Mouse (Mus musculus) kidney, adult 9 months (tissue): ENCODE results near the gene Hsf5.

Experiments used
- DNase-seq: peaks from one replicate; pipeline ENCODE4 v3.0.0; 2022

Gene Hsf5

DNA sequence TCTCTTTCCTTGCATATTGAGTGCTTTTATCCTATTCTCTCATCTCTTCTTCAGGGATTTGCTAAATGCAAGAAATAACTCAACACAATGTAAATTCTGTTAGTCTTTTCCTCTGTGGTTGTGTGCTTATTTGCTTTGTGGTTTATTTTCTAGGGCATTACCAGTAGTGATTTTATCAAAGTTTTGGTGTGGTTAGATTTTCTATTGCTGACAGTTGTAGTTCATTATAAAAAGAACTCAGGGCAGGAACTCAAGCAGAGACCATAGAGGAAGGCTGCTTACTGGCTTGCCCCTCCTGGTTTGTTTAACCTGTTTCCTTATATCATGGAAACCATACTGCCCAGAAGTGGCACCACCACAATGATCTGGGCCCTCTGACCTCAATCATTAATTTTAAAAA is 25.9 kb downstream of the Hsf5 start:
- DNase-seq: no peak

DNA sequence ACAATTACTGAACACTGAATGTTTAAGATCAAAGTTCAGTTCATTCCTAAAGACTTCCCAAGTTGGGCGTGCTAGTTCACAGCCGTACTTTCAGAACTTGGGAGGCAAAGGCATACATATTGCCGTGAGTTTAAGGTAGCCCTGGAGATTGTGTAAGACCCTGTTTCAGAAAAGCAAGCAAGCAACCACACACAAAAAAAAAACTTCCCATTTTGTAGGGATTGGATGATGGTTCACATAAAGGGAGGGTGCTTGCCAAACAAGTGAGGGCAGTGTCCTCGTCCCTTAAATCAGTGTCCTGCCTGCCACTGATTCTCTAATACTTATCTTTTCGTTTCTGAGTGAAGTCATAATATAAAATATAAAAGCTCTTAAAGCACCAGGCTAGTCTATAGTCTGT is 37.7 kb downstream of the Hsf5 start:
- no peak for DNase-seq

DNA sequence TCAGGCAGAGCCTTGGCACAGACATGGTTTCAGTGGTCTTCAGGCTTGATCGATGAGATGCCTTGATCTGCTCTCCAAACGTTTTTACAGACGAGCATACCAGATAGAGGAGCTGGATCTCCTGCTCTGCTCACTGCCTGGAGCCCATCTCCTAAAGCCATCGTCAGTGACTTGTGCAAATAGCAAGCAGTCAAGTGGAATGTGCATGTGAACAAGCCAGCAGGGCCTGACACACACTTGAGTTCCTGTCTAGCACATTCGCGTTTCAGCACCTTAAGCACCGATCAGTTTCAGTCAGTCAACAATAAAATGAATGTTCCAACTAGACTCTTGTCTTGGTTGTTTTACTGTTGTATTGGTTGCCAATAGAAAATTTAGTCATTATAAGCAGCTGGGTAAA is 42.3 kb downstream of the Hsf5 start:
- no peak for DNase-seq

DNA sequence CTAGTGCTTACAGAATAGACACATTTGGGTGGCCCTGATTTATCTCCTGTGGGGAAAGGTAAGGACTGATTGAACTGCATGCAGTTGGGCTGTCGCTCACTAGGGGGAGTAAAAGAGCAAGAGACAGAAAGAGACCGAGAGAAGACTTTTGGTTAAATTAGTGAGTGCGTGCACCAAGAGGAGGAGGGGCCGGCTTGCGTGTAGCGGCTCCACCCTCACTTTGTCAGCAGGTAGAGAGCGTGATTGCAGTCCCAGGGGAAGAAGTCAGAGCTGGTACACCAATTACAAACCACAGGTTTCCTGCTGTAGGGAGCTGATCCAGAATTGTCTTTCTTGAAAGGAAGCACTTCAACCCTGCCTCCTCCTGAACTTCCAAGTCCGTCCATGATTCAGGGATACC is 45.4 kb downstream of the Hsf5 start, which contains the start of gene Rnf43:
Gene Rnf43, plus strand, starts transcription at position 316 of the 400 bp plus-strand sequence.
- DNase-seq: peak; percentile 96

DNA sequence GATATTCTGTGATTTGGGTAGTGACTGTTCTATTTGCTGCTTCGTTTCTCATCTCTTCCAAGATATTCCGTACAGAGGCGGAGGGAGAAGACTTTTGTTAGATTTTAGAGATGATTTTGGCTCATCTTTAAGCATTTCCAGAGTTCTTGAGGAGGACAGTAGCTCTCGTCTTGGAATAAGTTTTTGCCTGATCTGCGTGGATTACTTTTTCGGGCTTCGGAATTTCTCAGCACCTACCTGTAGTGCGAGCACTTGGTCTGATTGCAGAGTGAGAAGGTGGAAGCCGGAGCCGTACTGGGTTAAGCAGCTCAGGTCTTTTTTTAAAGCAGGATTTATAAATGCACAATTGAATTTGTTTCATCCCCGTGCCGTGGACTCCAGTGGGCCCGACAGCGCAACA is 45.9 kb downstream of the Hsf5 start:
- no peak for DNase-seq

DNA sequence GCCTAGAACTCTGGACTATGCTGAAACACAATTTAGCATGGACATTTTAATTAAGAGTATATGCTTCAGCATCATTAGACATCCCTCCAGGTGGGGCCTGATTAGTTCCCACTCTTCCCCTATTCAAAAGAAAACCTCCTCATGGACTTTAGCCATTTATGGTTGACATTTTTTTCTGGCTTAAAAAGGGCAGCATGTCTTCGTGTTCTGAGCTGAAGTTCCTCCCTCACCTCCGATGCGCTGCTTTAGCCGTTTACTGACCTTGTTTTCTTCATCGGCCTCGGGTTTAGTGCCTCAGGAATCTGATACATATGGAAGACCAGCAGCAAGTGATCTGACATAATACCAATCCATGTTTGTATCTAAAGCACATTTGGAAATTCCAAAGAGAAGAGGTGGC is 47.0 kb downstream of the Hsf5 start:
- no peak for DNase-seq

DNA sequence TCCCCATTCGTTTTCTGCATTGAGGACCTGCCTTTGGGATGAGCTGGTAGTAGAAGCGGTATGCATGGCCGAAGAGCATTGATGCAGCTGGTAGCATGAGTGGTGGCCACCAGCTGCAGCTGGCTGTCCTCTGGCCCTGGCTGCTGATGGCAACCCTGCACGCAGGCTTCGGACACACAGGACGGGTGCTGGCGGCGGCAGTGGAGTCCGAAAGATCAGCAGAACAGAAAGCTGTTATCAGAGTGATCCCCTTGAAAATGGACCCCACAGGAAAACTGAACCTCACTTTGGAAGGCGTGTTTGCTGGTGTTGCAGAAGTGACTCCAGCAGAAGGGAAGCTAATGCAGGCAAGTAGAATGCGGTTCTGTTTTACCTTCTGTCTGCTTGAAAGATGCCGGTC is 47.6 kb downstream of the Hsf5 start:
- DNase-seq: peak; percentile 18

DNA sequence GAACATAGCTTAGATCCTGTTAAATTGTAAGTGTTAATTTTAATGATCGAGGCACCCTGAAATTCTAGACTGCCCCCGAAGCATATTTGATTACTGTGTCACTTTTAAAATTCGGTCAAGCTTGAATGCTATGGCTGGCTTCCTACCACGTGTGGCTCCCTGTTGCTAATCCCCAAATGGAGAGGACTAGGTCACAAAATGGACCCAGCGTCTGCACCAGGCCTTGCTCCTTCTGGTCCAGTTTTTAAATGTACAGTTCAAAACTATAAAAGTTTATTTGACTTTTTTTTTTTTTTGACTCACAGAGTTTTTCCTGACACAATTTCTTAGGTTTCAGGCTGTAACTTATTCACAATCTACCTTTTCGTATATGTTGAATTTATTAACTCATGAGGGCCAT is 48.3 kb downstream of the Hsf5 start:
- DNase-seq: peak; percentile 30

DNA sequence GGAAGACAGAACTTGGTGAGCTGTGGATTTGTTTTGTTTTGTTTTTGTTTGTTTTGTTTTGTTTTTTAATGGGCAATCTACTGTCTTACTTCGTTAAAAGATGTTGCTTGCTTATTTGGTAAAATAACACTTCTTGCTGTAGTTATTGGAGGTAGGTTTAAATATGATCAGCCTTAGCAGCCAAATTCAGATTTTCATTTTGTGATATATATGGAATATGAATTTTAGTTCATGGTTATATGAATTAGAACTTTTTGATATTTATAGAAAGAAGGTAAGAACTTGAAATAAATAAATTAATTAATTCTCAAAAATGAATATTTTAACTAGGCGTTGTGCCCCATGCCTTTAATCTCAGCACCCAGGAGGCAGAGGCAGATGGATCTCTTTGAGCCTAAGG is 48.7 kb downstream of the Hsf5 start:
- no peak for DNase-seq

DNA sequence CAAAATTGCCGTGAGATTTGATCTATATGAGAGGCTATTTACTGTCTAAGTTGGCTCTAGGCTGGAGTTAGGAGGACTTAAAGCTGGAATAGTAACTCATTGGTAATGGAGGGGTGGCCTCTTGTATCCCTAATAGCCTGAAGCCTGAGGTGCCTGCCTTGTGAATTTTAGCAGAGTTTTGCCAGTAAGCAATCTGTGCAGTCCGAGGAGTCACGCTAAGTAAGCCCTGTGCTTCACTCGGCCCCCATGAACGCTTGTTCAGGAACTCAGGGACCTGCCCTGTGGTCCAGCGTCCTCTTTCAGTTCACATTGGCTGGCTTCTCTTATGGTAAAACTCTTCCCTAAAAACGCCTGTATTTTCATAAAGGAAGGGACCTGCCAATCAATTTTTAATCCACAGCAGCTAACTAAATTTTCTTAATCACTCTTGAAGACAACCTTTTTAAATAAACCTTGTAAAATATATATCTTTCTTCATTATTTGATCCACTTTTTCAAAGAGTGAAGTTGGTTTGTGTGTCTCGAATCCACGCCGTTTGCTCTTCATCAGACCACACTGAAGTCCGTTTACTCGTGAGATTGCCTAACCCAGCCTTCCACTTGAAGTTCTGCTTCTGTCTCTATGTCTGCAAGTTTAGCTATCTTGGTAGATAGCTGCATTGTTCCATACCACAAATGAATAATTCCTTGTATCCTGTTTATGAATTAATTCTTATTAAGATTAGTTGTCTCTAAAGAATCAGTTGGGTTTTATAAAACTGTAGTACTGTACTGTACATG is 49.5 kb downstream of the Hsf5 start:
- no peak for DNase-seq

DNA sequence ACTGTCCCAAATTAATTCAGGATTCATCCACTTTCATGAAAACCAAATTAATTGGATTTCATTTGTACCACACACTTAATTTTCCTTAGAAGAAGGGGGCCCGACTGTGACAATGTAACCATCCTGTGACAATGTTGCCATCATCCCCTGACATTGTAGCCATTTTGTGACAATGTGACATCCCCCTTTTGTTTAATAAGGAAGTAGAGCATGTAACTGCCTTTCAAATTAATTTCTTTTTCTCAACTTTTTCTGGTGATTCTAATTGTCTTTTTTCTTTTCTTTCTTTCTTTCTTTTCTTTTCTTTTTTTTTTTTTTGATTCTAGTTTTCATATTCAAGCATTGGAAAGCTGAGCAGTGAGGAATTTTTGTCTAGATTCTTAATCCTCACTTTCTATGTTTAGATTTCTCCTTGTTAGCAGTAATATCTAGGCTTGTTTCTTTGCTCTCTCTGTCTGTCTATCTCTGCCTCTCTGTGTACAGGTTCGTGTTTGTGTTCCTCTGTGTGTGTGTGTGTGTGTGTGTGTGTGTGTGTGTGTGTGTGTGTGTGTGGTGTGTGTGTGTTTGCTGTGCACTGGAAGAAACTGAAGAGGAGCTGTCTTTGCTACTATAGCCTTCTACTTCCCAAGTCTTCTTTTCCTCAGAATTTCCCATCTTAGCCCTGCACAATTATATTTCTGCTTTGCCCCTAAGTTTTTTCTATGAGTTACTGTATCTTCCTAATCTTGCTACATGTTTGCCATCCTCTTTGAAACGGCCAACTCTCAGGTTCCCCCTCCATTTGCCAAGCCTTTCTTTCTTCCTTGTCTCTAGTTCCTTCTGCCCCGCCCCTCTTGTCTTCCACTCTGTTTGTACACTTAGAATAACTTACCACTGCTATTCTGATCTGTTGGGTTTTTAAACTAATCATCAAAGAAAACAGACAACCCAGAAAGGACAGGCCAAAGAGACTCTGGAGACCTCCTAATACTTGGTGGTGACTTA is 50.4 kb downstream of the Hsf5 start:
- DNase-seq: no peak

DNA sequence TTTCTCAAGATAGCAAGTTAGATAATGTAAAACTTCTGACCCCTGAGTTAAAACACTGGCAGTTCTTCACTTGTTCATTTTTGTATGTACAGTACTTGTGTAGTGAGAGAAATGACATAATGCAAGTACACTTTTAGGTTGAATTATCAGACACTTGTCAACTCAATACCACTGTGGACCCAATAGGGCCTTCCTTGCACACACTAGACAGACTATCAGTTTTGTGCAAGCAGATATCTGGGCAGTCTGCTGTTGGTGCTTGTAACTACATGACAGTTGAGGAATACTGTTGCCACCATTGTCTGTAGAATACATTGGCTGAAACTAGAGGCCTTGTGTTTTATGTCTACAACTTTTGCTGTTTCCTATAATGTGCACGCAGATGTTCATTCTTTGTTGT is 56.3 kb downstream of the Hsf5 start:
- DNase-seq: no peak

DNA sequence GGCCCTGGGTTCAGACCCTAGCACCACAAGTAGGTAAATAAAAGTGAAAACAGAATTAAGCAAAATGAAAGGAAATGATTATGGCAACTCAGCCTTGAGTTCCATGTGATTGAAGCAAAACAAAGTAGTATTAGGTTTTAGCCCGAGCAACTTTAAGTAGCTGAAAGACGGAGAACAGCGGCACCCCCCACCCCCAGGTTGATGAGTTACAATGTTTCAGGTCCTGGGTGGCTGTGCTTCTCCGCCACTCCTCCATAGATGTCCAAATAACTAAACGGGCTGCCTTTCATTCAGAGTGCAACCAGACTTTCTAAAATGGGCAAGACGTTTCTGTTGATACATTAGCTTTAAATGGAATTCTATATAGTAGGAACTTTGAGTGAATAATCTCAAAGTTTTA is 58.6 kb downstream of the Hsf5 start:
- DNase-seq: no peak

DNA sequence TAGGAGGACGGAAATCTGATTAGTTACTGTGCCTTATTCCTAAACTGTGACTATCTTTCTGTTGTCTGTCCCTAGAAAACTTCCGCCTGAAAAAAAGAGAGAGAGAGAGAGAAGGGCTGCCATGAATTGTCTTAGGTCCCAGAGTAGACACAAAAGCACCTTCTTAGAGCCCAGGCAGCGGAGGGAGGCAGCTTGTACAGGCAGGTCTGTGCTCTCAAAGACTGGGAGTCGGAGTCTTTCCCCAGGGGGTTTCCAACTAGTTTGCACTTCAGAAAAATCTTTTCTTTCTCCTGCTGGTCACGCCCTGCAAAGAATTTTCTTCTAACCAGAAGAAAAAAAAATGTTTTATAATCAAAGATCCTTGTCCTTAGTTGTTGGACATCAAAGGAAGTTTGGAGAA is 60.8 kb downstream of the Hsf5 start:
- DNase-seq: no peak

DNA sequence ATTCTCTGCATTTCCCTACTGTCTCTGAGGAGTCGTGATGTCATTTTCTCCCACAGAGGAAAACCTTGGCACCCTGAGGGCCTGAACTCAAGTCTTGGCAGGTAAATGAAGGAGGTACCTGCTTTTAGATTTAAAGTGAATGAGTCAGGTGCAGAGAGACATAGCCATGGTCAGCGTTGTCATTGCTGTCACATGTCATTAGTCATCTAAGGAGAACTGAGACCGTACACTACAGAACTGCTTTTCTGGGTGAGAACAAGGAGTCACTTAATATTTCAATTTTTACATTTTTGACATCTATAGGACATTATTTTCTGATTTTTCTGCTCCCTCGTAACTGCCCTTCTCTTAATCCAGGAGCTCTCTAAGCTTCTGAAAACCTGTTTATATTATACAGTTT is 61.6 kb downstream of the Hsf5 start:
- DNase-seq: no peak

DNA sequence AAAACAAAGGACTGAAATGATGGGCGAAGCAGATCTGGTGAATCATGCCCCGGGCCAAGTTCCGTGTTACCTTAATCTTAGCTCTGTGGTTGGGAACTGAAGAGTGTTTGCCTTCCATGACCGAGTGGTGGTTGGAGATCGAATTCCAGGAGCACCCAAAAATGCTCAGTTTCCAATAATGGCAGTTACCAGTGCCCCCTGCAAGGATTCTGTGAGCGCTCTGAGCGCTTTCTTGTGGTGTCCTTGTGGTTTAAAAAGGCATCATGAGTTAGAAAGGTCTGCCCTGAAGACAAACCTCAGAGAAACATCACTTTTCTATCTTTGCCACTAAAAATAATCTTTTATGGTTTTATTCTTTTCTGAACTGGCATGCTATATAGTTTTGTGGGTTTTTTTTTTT is 62.0 kb downstream of the Hsf5 start:
- no peak for DNase-seq

DNA sequence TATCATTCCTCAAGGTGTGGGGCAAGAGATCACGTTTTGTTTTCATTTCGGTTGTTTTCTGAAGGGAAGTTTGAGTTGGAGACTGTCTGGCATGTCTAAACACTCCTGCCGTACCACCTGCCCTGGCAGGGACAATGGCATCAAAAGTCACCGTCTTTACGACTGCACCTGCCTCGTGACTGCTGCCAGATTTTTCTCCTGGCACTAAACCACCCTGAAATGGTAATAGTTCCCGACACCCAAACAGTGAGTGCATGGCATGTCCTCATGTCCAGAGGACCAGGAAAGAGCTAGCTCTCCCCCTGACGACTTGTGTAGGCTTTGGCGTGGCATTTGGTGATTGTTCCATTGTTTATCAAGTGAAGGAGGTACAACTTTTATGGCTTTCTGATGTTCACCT is 63.8 kb downstream of the Hsf5 start:
- no peak for DNase-seq

DNA sequence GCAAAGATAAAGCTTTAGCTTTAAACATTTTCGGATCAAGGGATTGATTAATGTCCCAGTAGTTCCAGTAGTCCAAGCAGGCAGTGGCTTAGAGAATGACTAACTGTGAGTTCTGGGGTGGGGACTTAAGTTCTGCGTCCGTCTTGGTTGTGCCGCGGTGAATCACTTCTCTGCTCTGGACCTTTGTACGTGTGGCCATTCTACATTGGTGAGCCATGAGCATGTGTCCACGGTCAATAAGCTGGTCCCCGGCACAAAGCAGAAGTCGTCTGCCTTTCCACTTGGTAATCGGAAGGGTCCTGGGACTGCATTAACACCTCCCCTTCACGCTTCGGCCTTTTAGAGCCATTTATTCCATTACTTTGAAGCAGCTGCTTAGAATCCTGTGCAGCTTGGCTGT is 65.1 kb downstream of the Hsf5 start:
- DNase-seq: no peak

DNA sequence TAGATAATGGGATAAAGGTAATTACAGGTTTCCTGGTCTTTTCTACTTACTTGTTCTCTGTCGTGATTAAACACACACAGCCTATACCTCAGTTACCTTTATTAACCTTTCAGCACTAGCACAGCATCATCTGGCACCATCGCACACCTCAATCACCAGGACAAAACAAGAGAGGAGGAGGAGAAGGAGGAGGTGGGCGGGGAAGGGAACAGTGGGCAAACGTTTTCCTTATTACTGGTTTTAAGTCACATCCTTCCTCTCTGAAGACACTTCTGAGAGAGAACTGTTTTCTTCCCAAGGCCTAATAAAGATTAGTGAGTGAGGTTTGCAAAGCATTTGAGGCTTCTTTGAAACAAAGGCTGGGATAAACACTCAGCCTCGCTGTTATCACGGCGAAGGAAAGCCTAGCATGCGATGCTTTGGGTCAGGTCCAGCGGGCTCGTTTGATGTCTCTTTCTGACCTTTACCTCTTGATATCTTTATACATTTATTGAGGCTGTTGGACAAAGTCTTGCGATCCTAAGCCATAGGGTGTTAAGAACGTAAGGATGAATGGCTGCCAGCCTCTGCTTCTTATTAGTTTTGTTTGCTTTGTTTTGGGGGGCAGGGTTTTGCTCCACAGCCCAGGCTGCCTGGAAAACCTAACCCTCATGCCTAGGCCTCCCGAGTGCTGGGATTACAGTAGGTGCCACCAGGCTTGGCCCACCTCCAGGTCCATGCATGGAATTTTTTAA is 66.0 kb downstream of the Hsf5 start:
- no peak for DNase-seq

DNA sequence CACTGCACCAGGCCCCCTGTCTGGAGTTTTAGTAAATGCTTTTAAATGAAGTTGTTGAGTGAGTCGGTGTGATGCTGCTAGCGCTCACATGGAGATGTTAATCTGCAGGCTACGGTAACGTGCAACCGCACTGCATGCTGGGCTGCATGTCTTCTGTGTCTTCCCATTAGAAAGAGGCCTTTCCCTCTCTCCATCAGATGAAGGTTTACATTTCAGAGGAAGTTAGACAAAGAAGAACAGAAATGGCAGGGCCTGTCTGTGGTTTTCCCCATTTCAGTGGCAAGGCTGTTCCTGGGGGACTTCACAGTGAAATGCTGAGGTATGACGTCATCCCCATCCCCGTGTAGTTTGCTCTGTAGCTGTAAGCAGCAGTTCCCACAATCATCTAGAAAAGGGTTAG is 69.4 kb downstream of the Hsf5 start:
- no peak for DNase-seq

DNA sequence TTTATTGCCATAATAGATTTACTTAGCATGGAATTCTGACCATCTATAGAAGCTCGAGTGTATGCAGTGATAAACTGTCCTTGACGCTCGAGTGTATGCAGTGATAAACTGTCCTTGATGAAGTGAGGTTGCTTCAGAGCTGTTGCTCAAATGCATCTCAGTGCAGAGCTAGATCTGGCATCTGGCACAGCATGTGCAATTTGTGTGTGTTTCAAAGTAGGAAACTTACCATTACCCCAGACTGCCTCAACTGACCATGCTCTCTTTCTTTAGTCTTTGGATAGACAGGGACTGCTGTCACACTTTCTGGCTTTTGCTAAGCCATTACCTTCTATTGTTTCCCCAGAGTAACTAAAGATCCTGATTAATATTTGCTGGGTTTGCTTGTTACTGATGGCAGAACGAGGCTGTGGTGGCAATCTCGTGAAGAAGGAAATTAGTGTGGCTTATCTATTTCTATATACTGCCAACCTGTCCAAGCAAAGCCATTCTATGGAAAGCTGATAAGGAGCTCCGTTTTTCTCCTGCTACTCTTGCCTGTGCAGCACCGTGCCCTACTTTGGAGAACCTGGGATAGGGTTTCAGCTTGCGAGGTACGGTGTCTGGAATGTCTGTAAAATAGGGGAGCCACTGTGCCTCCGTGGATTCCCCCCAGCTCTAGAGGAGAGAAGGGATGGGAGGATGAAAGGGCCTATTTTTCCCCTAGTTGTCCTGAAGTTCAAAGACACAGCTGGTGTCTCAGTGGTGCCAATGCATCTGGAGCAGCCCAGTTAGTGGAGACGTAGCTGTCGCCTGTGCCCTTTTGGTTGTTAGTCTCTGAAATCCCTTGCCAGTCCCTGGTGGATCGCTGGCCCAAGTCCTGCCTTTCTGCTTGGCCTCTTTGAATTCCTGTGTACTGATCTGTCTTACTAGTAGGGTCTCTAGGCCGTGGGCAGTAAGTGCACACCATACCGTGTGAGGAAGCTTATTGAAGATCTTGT is 70.6 kb downstream of the Hsf5 start:
- DNase-seq: no peak
